Mouse (Mus musculus): Measurements from ENCODE around the gene Grip1.

DNA sequence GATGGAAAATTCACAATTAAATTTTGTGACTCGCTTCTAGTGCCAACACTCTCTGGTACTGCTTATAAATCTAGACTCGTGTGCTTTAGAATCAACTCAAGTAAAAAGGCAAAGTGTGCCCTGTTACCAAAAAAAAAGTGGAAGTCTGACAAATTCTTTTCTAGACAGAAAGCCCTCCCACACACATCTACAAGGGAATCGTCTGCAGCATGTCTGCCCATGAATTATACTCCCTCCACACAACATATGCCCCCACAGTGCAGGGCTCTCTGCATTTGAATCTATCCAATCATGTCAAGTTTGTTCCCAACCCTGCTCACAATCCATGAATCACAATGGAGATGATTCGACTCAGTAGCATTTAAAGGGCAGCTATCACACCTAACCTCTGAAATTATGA, 380.5 kb downstream of the Grip1 start:
- TF ChIP-seq POLR2A (IDR thresholded peaks at IDR 0.05; ENCODE audit: extremely low read depth, insufficient read depth, low read length) (no peak), CTCF (IDR thresholded peaks at IDR 0.05; ENCODE audit: low read depth, low read length) (no peak)

All from liver, adult 2 months (tissue).